Mouse (Mus musculus): ENCODE results near the gene Dcaf17. TPM values are rescaled to one million over a fixed set of nuclear protein-coding genes. Genes with fewer than 3 reads are reported as not detected.

The Dcaf17 gene
- polyA plus RNA-seq, 1 experiment from 2014 or later: 31.7 TPM

DNA sequence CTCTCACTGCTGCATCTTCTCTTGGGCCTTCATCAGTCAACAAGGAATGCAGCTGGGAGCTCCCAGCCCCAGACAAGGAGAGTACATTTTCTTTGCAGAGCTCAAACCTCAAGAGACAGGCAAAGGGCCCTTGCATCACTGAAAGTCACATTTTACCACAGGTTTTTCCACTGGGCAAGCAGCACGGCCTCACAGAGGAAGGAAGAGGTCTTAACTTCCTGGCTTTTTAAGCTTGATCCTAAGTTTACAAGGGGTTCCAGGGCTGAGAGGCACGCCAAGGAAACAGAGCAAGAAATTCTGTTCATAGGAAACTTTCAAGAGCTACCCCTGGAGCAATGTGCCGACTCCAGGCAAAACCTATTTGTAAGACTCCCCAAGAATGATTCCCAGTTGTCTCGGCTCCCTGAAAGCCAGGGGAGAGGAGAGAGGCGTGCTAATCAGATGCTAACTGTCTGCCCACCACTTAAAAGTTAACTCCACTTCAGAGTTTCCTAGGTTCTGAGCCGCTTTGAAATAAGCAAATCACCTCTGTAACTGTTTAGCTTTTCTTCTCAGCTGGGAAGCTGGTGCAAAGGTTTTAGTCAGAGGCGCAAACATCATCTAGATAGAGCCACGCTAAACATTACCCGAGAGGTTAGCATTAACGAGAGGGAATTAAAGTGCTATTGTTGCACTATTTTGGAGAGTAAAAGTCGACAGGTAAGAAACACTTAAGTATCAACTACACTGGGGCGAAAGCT lies 29.4 kb upstream of the Dcaf17 start:
- Histone ChIP-seq H3K36me3 (ENCODE audit: control insufficient read depth, insufficient read depth, low read length) (no peaks in the 10 kb centered on the region), H3K9ac (replicated peaks; ENCODE audit: low read depth, low read length) (no peak overlapping the region), H3K27me3 (ENCODE audit: control insufficient read depth, insufficient read depth, low read length) (no peaks in the 10 kb centered on the region), H3K4me1 (ENCODE audit: control insufficient read depth, insufficient read depth, low read length) (no peaks in the 10 kb centered on the region), H3K27ac (ENCODE audit: low read depth, low read length) (no peak overlapping the region), H3K4me2 (ENCODE audit: low read depth, low read length) (no peak overlapping the region), H3K9me3 (ENCODE audit: control insufficient read depth, low read length) (no peaks in the 10 kb centered on the region), H3K4me3 (ENCODE audit: low read depth, low read length) (no peak overlapping the region)
- 64% methylated on average over 12 of the region's 12 CpGs for WGBS
- no peak for ATAC-seq (ENCODE audit: low read depth)

DNA sequence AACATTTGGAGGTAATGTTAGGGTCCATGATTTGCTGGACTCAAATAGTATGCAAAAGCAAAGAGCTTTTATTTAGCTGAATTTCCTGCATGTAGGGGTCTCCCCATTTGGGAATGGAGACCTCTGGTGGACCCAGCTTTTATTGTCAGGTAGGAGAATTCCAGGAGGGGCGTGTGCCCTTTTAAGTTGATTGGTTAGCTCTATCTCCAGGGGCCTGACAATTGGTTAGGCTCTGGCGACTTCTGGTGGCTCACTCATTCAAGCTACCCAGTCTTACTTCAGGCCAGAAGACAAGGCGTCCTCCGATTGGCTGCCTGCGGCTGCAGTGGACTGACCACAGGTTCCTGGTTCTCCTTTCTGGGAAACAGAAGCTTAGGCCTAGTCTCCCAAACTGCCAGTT lies 28.3 kb upstream of the Dcaf17 start:
- no peaks in the 10 kb centered on the region for H3K9me3 ChIP-seq (ENCODE audit: control insufficient read depth, low read length)
- no peak overlapping the region for H3K9ac ChIP-seq (replicated peaks; ENCODE audit: low read depth, low read length)
- no peaks in the 10 kb centered on the region for H3K36me3 ChIP-seq (ENCODE audit: control insufficient read depth, insufficient read depth, low read length)
- H3K4me3 ChIP-seq (ENCODE audit: low read depth, low read length): no peak overlapping the region
- H3K4me2 ChIP-seq (ENCODE audit: low read depth, low read length): no peak overlapping the region
- no peaks in the 10 kb centered on the region for H3K27me3 ChIP-seq (ENCODE audit: control insufficient read depth, insufficient read depth, low read length)
- H3K4me1 ChIP-seq (ENCODE audit: control insufficient read depth, insufficient read depth, low read length): no peaks in the 10 kb centered on the region
- ATAC-seq (ENCODE audit: low read depth): no peak
- H3K27ac ChIP-seq (ENCODE audit: low read depth, low read length): no peak overlapping the region
- 50% methylated on average over 5 of the region's 5 CpGs for WGBS

DNA sequence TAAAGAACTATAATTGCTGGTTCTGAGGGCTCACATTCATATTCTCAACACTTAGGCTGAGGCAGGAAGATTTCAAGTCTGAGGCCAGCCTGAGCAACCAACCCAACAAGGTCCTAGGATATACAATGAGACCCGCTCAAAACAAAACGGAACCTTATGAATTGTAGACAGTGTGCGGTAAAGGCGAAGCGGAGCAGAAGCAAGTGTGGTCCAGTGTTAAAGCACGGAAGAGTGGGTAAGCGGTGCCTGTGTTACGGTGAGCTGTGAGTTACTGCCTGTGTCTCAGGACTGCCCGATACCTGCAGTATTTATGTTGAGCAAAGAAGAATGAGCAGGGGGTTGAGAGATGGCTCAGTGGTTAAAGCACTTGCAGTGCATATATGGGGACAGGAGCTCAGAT lies 27.5 kb upstream of the Dcaf17 start:
- 97% methylated on average over 9 of the region's 9 CpGs for WGBS

DNA sequence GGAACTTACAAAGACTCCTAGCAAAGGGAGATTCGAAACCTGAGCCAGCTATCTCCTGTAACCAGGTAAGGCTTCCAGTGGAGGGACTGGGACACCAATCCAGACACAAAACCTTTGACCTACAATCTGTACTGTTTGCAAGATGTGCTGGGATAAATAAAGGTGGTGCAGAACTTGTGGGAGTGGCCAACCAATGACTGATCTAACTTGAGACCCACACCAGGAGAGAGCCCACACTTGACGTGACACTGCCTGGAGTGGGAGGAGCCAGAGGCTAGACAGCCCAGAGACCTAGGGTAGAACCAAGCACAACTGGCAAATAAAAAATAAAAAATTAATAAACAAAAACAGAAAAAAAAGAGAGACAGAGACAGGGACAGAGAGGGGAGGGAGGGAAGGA lies 24.5 kb upstream of the Dcaf17 start:
- H3K4me2 ChIP-seq (ENCODE audit: low read depth, low read length): no peak overlapping the region
- ATAC-seq (ENCODE audit: low read depth): no peak
- H3K36me3 ChIP-seq (ENCODE audit: control insufficient read depth, insufficient read depth, low read length): no peaks in the 10 kb centered on the region
- 82% methylated on average over 2 of the region's 2 CpGs for WGBS
- no peak overlapping the region for H3K27ac ChIP-seq (ENCODE audit: low read depth, low read length)
- H3K4me3 ChIP-seq (ENCODE audit: low read depth, low read length): no peak overlapping the region
- H3K9me3 ChIP-seq (ENCODE audit: control insufficient read depth, low read length): no peaks in the 10 kb centered on the region
- H3K9ac ChIP-seq (replicated peaks; ENCODE audit: low read depth, low read length): no peak overlapping the region
- no peaks in the 10 kb centered on the region for H3K27me3 ChIP-seq (ENCODE audit: control insufficient read depth, insufficient read depth, low read length)
- peaks cover 15% of the 10 kb centered on the region; the same call in 1 of the 2 replicates for H3K4me1 ChIP-seq (ENCODE audit: control insufficient read depth, insufficient read depth, low read length)

More for the DNA sequence above, 27.5 kb upstream of the Dcaf17 start:
- 0 out of 2 replicates have a peak, but pooled peaks cover 3% of the 10 kb centered on the region for H3K4me1 ChIP-seq (ENCODE audit: control insufficient read depth, insufficient read depth, low read length)
- H3K9me3 ChIP-seq (ENCODE audit: control insufficient read depth, low read length): no peaks in the 10 kb centered on the region
- H3K27ac ChIP-seq (ENCODE audit: low read depth, low read length): no peak overlapping the region
- H3K27me3 ChIP-seq (ENCODE audit: control insufficient read depth, insufficient read depth, low read length): no peaks in the 10 kb centered on the region
- H3K4me3 ChIP-seq (ENCODE audit: low read depth, low read length): no peak overlapping the region
- no peak overlapping the region for H3K9ac ChIP-seq (replicated peaks; ENCODE audit: low read depth, low read length)
- no peak for ATAC-seq (ENCODE audit: low read depth)
- no peaks in the 10 kb centered on the region for H3K36me3 ChIP-seq (ENCODE audit: control insufficient read depth, insufficient read depth, low read length)
- no peak overlapping the region for H3K4me2 ChIP-seq (ENCODE audit: low read depth, low read length)

DNA sequence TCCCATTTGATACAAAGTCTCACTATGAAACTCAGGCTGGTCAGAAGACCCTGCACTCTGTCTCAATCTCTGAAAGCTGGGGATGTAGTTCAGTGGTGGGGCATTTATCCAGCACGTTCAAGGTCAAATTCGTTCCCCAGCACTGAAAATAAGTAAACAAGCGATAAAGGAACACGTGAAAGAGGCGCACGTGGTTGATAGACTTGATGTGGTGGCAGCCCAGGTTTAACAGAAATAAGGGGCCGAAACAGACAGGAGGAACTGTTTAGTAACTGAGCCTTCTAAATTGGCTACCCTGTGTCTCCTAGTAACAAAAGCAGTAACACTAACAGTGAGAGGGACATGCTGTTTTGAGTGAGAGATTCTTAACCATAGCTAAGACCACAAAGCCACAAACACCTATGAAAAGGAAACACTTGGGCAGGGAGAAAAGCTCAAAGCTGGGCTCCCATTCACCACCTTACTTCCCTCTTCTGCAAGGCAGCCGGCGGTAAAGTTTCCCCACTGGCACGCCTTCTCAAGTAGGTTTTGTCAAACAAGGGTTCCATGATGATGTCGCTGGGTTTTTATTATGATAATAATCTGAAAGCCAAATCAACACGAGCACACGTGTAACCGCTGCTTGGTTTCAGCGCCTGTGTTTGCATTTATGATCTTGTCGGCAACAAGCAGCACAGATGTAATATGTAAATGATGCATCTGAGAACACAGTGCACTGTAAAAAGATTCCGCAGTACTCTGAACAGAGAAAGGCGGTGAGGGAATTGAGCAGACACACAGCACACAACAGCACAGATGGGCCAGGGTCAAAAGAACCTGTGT lies 22.9 kb upstream of the Dcaf17 start:
- no peaks in the 10 kb centered on the region for H3K36me3 ChIP-seq (ENCODE audit: control insufficient read depth, insufficient read depth, low read length)
- 0 out of 2 replicates have a peak overlapping the region, but pooled peaks have one; percentile 28 for H3K9ac ChIP-seq (replicated peaks; ENCODE audit: low read depth, low read length)
- H3K4me1 ChIP-seq (ENCODE audit: control insufficient read depth, insufficient read depth, low read length): peaks cover 15% of the 10 kb centered on the region; the same call in 1 of the 2 replicates
- H3K4me3 ChIP-seq (ENCODE audit: low read depth, low read length): no peak overlapping the region
- no peaks in the 10 kb centered on the region for H3K27me3 ChIP-seq (ENCODE audit: control insufficient read depth, insufficient read depth, low read length)
- no peak for ATAC-seq (ENCODE audit: low read depth)
- WGBS: 62% methylated on average over 18 of the region's 18 CpGs
- no peak overlapping the region; the same call in 1 of the 2 replicates for H3K4me2 ChIP-seq (ENCODE audit: low read depth, low read length)
- H3K27ac ChIP-seq (ENCODE audit: low read depth, low read length): peak overlapping the region; percentile 55; the same call in 1 of the 2 replicates
- H3K9me3 ChIP-seq (ENCODE audit: control insufficient read depth, low read length): no peaks in the 10 kb centered on the region

DNA sequence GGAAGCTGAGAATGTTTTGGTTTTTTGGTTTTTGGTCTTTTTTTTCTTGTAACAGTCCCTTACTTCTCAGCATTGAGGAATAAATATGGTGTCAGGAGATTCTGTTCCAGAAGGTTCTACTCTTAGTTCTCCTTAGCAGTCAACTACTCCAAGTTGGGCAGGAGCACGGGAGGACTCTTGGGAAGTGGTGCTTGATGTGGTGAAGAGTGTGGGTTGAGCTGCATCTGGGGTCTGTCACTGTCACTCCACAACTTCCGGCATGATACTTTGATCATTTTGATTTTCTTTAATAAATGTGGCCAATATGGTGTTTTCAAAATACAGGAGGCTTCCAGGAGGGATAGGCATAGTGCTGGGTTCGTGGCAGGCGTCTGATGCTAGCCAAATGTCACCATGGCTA lies 22.1 kb upstream of the Dcaf17 start:
- no peak overlapping the region for H3K4me2 ChIP-seq (ENCODE audit: low read depth, low read length)
- ATAC-seq (ENCODE audit: low read depth): no peak
- WGBS: 94% methylated on average over 4 of the region's 4 CpGs

DNA sequence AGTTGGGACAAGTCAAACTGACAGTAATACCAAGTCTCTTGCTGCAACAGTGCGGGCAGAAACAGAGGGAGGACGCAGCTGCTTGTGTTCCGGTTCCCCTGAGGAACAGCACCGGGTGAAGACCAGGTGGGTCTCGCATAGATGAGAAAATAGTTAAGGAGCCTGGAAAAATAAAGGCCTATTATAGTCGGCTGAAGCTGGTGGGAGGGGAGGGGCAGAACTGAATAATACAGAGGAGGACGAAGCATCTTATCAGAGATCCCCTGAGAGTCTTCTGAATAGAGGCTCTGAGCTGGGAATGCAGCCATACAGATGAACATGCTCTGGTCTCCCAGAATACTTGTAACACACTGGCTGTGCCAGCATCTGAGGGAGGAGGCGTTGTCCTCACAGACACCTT lies 21.1 kb upstream of the Dcaf17 start:
- Histone ChIP-seq H3K9ac (replicated peaks; ENCODE audit: low read depth, low read length) (no peak overlapping the region), H3K36me3 (ENCODE audit: control insufficient read depth, insufficient read depth, low read length) (no peaks in the 10 kb centered on the region), H3K27me3 (ENCODE audit: control insufficient read depth, insufficient read depth, low read length) (no peaks in the 10 kb centered on the region), H3K4me3 (ENCODE audit: low read depth, low read length) (no peak overlapping the region), H3K9me3 (ENCODE audit: control insufficient read depth, low read length) (no peaks in the 10 kb centered on the region), H3K4me1 (ENCODE audit: control insufficient read depth, insufficient read depth, low read length) (peaks cover 15% of the 10 kb centered on the region; the same call in 1 of the 2 replicates), H3K4me2 (ENCODE audit: low read depth, low read length) (no peak overlapping the region), H3K27ac (ENCODE audit: low read depth, low read length) (no peak overlapping the region)
- WGBS: 35% methylated on average over 8 of the region's 8 CpGs
- ATAC-seq (ENCODE audit: low read depth): peak; percentile 49; the same call in 1 of the 2 replicates

More for the DNA sequence above, 22.1 kb upstream of the Dcaf17 start:
- Histone ChIP-seq H3K9ac (replicated peaks; ENCODE audit: low read depth, low read length) (0 out of 2 replicates have a peak overlapping the region, but pooled peaks have one; percentile 28), H3K9me3 (ENCODE audit: control insufficient read depth, low read length) (no peaks in the 10 kb centered on the region), H3K27me3 (ENCODE audit: control insufficient read depth, insufficient read depth, low read length) (no peaks in the 10 kb centered on the region), H3K4me3 (ENCODE audit: low read depth, low read length) (no peak overlapping the region), H3K27ac (ENCODE audit: low read depth, low read length) (no peak overlapping the region), H3K36me3 (ENCODE audit: control insufficient read depth, insufficient read depth, low read length) (no peaks in the 10 kb centered on the region), H3K4me1 (ENCODE audit: control insufficient read depth, insufficient read depth, low read length) (peaks cover 15% of the 10 kb centered on the region; the same call in 1 of the 2 replicates)

DNA sequence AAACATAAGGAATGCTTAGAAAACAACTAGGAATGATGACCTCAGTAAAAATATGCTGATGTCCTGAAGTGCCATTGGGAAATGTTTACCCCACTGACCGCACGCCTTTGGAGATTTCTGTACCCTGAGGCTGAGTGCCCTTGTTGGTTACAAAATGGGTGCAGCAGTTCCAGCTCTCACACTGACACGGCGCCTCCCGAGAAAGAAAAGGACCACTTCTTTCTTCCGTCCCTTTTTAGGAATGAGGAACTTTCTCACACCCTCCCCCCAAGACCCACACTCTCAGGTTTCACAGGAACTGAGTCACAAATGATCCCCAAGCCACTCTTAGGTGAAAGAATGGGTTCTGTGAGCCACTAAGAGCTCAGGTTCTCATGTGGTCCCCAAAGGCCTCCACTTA lies 17.7 kb upstream of the Dcaf17 start:
- Histone ChIP-seq H3K9me3 (ENCODE audit: control insufficient read depth, low read length) (no peaks in the 10 kb centered on the region), H3K4me3 (ENCODE audit: low read depth, low read length) (no peak overlapping the region), H3K4me1 (ENCODE audit: control insufficient read depth, insufficient read depth, low read length) (peaks cover 14% of the 10 kb centered on the region; the same call in 1 of the 2 replicates), H3K27ac (ENCODE audit: low read depth, low read length) (no peak overlapping the region), H3K4me2 (ENCODE audit: low read depth, low read length) (no peak overlapping the region), H3K36me3 (ENCODE audit: control insufficient read depth, insufficient read depth, low read length) (no peaks in the 10 kb centered on the region), H3K9ac (replicated peaks; ENCODE audit: low read depth, low read length) (no peak overlapping the region), H3K27me3 (ENCODE audit: control insufficient read depth, insufficient read depth, low read length) (no peaks in the 10 kb centered on the region)
- 90% methylated on average over 6 of the region's 6 CpGs for WGBS
- ATAC-seq (ENCODE audit: low read depth): no peak
